Mouse (Mus musculus) hindbrain, embryonic 15.5 days (tissue): ENCODE measurements around the gene Zc3h7a. TPM values are rescaled to one million over a fixed set of nuclear protein-coding genes. Genes with fewer than 3 reads are reported as not detected.
A peak's percentile ranks its signal among the peaks of the same experiment; 100 is the strongest.

Source experiments
- ATAC-seq: fragments of 200-750 bp; cut with Nextera tagmentation; 2 replicates; pipeline ENCODE4 v1.8.0; 2017; ENCODE audit warnings: low read depth, moderate number of reproducible peaks, moderate TSS enrichment; ENCODE audit not compliant: low FRiP score
- H3K27ac ChIP-seq: fragments of 300-500 bp; sonication (generic); replicated peaks from 2 replicates; pipeline ENCODE4 v1.5.1; 2015; ENCODE audit warnings: mild to moderate bottlenecking, inconsistent platforms
- H3K27me3 ChIP-seq: fragments of 300-500 bp; sonication (generic); 2 replicates; pipeline ENCODE4 v1.6.1; 2015; ENCODE audit warnings: control low read depth, inconsistent platforms
- H3K36me3 ChIP-seq: fragments of 300-500 bp; sonication (generic); 2 replicates; pipeline ENCODE4 v1.6.1; 2015; ENCODE audit warnings: control low read depth, inconsistent platforms
- H3K4me1 ChIP-seq: fragments of 300-500 bp; sonication (generic); replicated peaks from 2 replicates; pipeline ENCODE4 v1.6.1; 2015; ENCODE audit warnings: control low read depth, inconsistent platforms
- H3K4me2 ChIP-seq: fragments of 300-500 bp; sonication (generic); 2 replicates; pipeline ENCODE4 v1.6.1; 2015; ENCODE audit warnings: moderate library complexity, mild to moderate bottlenecking, inconsistent platforms
- H3K4me3 ChIP-seq: fragments of 300-500 bp; sonication (generic); 2 replicates; pipeline ENCODE4 v1.5.1; 2015; ENCODE audit warnings: mild to moderate bottlenecking, inconsistent platforms
- H3K9ac ChIP-seq: fragments of 300-500 bp; sonication (generic); 2 replicates; pipeline ENCODE4 v1.6.1; 2015; ENCODE audit warnings: inconsistent platforms
- H3K9me3 ChIP-seq: fragments of 300-500 bp; sonication (generic); 2 replicates; pipeline ENCODE4 v1.6.1; 2016; ENCODE audit warnings: control low read depth, inconsistent platforms
- WGBS: fragments of 180-500 bp; shearing (Covaris S2); methylation state at CpG from one replicate; pipeline ENCODE4 v1.1.7; 2015; 5-methylcytosine and 5-hydroxymethylcytosine counted together
- polyA plus RNA-seq: library from polyadenylated mRNA; unstranded; fragments of >200 nt; fragmentation: Nextera tagmentation; extraction: Ambion mirVana; gene quantifications from 2 replicates; pipeline ENCODE4 v1.2.1, GENCODE M21; 2015

Gene Zc3h7a
- polyA plus RNA-seq, 1 experiment from 2014 or later, result 73.8 TPM

GRCm38 (mm10) chr16:11133476-11134347, 42.5 kb downstream of the Zc3h7a start:
- H3K9me3 ChIP-seq, result no peaks in the 10 kb centered on the region
- peaks cover 15% of the 10 kb centered on the region; the same call in 1 of the 2 replicates for H3K36me3 ChIP-seq
- H3K27ac ChIP-seq, result peak overlapping the region; percentile 92
- H3K9ac ChIP-seq, result peak overlapping the region; percentile 88
- under 1% methylated on average over 34 of the region's 34 CpGs for WGBS
- no peak for ATAC-seq
- H3K4me3 ChIP-seq, result peak overlapping the region; percentile 94
- peaks cover 29% of the 10 kb centered on the region for H3K4me1 ChIP-seq
- H3K27me3 ChIP-seq, result no peaks in the 10 kb centered on the region
- peak overlapping the region; percentile 67 for H3K4me2 ChIP-seq

GRCm38 (mm10) chr16:11132839-11133238, 43.4 kb downstream of the Zc3h7a start:
- Histone ChIP-seq H3K4me2 (peak overlapping the region; percentile 67), H3K9ac (peak overlapping the region; percentile 88; the same call in 1 of the 2 replicates), H3K4me3 (peak overlapping the region; percentile 94), H3K4me1 (peaks cover 29% of the 10 kb centered on the region), H3K36me3 (peaks cover 14% of the 10 kb centered on the region; the same call in 1 of the 2 replicates), H3K27me3 (no peaks in the 10 kb centered on the region), H3K9me3 (no peaks in the 10 kb centered on the region), H3K27ac (no peak overlapping the region)
- no peak for ATAC-seq
- WGBS, result 36% methylated on average over 2 of the region's 2 CpGs

DNA sequence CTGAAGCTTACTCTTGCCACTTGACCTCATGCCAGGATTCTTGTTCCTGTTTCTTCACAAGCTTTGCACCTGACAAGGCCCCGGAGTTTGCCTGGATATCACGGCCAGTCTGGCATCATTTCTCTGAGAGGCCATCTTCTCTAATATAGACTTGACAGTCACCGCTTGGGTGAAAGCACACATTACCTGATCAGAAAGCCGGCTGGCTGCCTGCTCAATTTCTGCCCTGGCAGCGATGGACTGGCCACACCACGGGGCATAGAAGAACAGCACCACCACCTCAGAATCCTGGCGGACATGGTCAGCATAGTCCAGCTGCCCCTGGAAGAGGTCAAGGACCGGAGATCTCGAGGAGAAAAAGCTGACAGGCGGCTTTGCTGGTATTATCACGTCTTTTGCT, 47.9 kb downstream of the Zc3h7a start:
- no peaks in the 10 kb centered on the region for H3K9me3 ChIP-seq
- peaks cover 18% of the 10 kb centered on the region for H3K4me1 ChIP-seq
- WGBS, result 90% methylated on average over 11 of the region's 11 CpGs
- no peak overlapping the region for H3K4me2 ChIP-seq
- H3K9ac ChIP-seq, result no peak overlapping the region
- no peak overlapping the region for H3K27ac ChIP-seq
- peaks cover 18% of the 10 kb centered on the region; the same call in 1 of the 2 replicates for H3K36me3 ChIP-seq
- no peaks in the 10 kb centered on the region for H3K27me3 ChIP-seq
- ATAC-seq, result no peak
- H3K4me3 ChIP-seq, result no peak overlapping the region

GRCm38 (mm10) chr16:11125371-11125770, 50.8 kb downstream of the Zc3h7a start:
- no peaks in the 10 kb centered on the region for H3K9me3 ChIP-seq
- no peak overlapping the region for H3K9ac ChIP-seq
- WGBS, result 90% methylated on average over 2 of the region's 2 CpGs
- H3K27me3 ChIP-seq, result no peaks in the 10 kb centered on the region
- H3K27ac ChIP-seq, result no peak overlapping the region
- ATAC-seq, result no peak
- no peaks in the 10 kb centered on the region for H3K4me1 ChIP-seq
- H3K4me2 ChIP-seq, result no peak overlapping the region
- peaks cover 31% of the 10 kb centered on the region for H3K36me3 ChIP-seq
- H3K4me3 ChIP-seq, result no peak overlapping the region

GRCm38 (mm10) chr16:11124110-11124509, 52.1 kb downstream of the Zc3h7a start:
- ATAC-seq, result no peak
- Histone ChIP-seq H3K36me3 (peaks cover 35% of the 10 kb centered on the region), H3K9me3 (no peaks in the 10 kb centered on the region), H3K27me3 (no peaks in the 10 kb centered on the region), H3K9ac (no peak overlapping the region), H3K4me2 (no peak overlapping the region), H3K4me1 (no peaks in the 10 kb centered on the region), H3K4me3 (no peak overlapping the region), H3K27ac (no peak overlapping the region)
- WGBS, result 94% methylated on average over 1 of the region's 1 CpGs

GRCm38 (mm10) chr16:11122625-11123024, 53.6 kb downstream of the Zc3h7a start:
- Histone ChIP-seq H3K4me2 (no peak overlapping the region), H3K36me3 (peaks cover 39% of the 10 kb centered on the region), H3K9ac (no peak overlapping the region), H3K4me3 (no peak overlapping the region), H3K27me3 (no peaks in the 10 kb centered on the region), H3K27ac (no peak overlapping the region), H3K4me1 (no peaks in the 10 kb centered on the region), H3K9me3 (no peaks in the 10 kb centered on the region)
- ATAC-seq, result no peak
- WGBS, result 96% methylated on average over 2 of the region's 2 CpGs

GRCm38 (mm10) chr16:11109198-11109740, 66.9 kb downstream of the Zc3h7a start:
- peaks cover 17% of the 10 kb centered on the region; the same call in 1 of the 2 replicates for H3K36me3 ChIP-seq
- no peaks in the 10 kb centered on the region for H3K27me3 ChIP-seq
- no peak overlapping the region for H3K4me3 ChIP-seq
- H3K9ac ChIP-seq, result no peak overlapping the region
- 74% methylated on average over 4 of the region's 4 CpGs for WGBS
- no peaks in the 10 kb centered on the region for H3K4me1 ChIP-seq
- H3K9me3 ChIP-seq, result no peaks in the 10 kb centered on the region
- ATAC-seq, result no peak
- no peak overlapping the region for H3K4me2 ChIP-seq
- no peak overlapping the region for H3K27ac ChIP-seq

DNA sequence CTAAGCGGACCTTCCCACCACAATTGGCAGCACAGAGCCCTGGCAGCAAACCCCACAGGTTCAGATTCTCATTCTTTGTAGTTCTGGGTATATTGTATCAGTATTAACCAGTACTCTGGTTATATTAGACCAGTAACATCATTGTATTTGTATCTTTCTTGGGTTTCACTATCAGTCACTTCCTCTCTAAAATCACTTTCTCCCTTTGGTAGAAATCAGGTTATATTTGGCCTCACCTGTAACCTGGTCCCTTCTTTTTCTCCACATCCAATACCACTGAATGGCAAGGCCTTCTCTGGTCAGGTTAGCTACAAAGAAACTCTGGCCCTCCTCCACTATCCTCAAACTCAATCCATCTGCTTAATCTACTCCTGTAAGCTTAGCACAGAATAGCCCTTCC, 71.3 kb downstream of the Zc3h7a start:
- Histone ChIP-seq H3K36me3 (peaks cover 16% of the 10 kb centered on the region; the same call in 1 of the 2 replicates), H3K27me3 (no peaks in the 10 kb centered on the region), H3K4me2 (no peak overlapping the region), H3K4me3 (no peak overlapping the region), H3K9me3 (no peaks in the 10 kb centered on the region), H3K27ac (no peak overlapping the region), H3K4me1 (no peaks in the 10 kb centered on the region), H3K9ac (no peak overlapping the region)
- no peak for ATAC-seq
- WGBS, result 82% methylated on average over 1 of the region's 1 CpGs

GRCm38 (mm10) chr16:11097301-11097700, 78.9 kb downstream of the Zc3h7a start:
- Histone ChIP-seq H3K9me3 (no peaks in the 10 kb centered on the region), H3K4me1 (no peaks in the 10 kb centered on the region), H3K4me3 (no peak overlapping the region), H3K4me2 (no peak overlapping the region), H3K27ac (no peak overlapping the region), H3K9ac (no peak overlapping the region), H3K36me3 (no peaks in the 10 kb centered on the region; the same call in 1 of the 2 replicates), H3K27me3 (no peaks in the 10 kb centered on the region)
- ATAC-seq, result no peak
- 87% methylated on average over 3 of the region's 3 CpGs for WGBS

- Histone ChIP-seq H3K4me2 (no peak overlapping the region), H3K27ac (no peak overlapping the region), H3K4me3 (no peak overlapping the region), H3K27me3 (no peaks in the 10 kb centered on the region), H3K4me1 (no peaks in the 10 kb centered on the region), H3K36me3 (peaks cover 12% of the 10 kb centered on the region), H3K9me3 (no peaks in the 10 kb centered on the region), H3K9ac (no peak overlapping the region)
- no peak for ATAC-seq
- 93% methylated on average over 13 of the region's 13 CpGs for WGBS
Observed at GRCm38 (mm10) chr16:11093717-11094386, 82.3 kb downstream of the Zc3h7a start.

DNA sequence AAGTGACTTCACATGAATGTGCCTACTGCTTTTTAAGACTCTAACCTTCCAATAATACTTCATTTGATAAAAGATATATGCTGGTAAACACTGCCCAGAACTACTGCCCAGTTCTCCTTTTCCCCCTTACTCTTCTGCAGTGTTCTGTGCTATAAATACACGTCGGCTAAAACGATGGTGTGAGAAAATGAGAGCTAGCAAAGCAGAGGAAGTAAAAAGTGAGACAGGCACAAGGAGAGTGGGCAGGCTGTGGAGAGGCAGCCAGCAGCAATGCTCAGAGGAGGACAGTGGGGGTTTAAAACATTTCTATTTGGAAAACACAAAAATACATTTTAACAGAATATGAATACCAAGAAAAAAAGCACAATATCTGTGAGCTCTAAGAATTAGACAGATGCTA, 83.7 kb downstream of the Zc3h7a start:
- no peak for ATAC-seq
- H3K36me3 ChIP-seq, result peaks cover 24% of the 10 kb centered on the region
- WGBS, result 80% methylated on average over 3 of the region's 3 CpGs

DNA sequence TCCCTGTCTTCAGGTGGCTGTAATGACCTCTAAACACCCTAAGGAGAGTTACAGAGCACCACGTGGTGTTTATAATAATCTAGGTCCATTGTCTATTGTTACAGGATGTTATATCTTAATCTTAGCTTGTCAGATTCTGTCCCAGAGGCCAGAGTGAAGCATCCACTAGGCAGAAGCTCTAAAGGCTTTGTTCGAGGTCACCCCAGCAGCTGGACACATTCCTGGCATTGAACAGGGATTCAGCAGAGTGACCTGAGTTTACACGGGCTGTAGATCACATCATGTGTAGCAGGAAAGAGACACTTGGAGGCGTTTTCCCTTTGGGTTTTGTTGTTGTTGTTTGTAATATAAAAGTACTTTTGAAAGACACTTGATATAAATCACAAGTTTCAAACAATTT, 84.1 kb downstream of the Zc3h7a start:
- Histone ChIP-seq H3K4me2 (no peak overlapping the region), H3K9ac (no peak overlapping the region), H3K27me3 (no peaks in the 10 kb centered on the region), H3K36me3 (peaks cover 29% of the 10 kb centered on the region), H3K27ac (no peak overlapping the region), H3K4me1 (peaks cover 13% of the 10 kb centered on the region), H3K4me3 (no peak overlapping the region), H3K9me3 (no peaks in the 10 kb centered on the region)
- WGBS, result 72% methylated on average over 4 of the region's 4 CpGs
- ATAC-seq, result no peak

More for the DNA sequence above, 83.7 kb downstream of the Zc3h7a start:
- H3K27ac ChIP-seq, result no peak overlapping the region
- H3K9me3 ChIP-seq, result no peaks in the 10 kb centered on the region
- H3K9ac ChIP-seq, result no peak overlapping the region
- no peak overlapping the region for H3K4me3 ChIP-seq
- H3K4me1 ChIP-seq, result peaks cover 9% of the 10 kb centered on the region
- H3K4me2 ChIP-seq, result no peak overlapping the region
- no peaks in the 10 kb centered on the region for H3K27me3 ChIP-seq
